Mouse (Mus musculus) lung, adult 18-20 months (tissue): ENCODE measurements around the gene Olfr1393.
"Not testable (repeated sequence)": the region's sequence is repeated elsewhere in the genome, so short reads cannot be mapped to it uniquely, and the experiment has no call there.

Experiments used
- DNase-seq, 2 experiments: peaks; one replicate each; pipeline ENCODE4 v3.0.0; 2022; ENCODE audit warnings: mixed read lengths in 2 of 2

Olfr1393 gene

DNA sequence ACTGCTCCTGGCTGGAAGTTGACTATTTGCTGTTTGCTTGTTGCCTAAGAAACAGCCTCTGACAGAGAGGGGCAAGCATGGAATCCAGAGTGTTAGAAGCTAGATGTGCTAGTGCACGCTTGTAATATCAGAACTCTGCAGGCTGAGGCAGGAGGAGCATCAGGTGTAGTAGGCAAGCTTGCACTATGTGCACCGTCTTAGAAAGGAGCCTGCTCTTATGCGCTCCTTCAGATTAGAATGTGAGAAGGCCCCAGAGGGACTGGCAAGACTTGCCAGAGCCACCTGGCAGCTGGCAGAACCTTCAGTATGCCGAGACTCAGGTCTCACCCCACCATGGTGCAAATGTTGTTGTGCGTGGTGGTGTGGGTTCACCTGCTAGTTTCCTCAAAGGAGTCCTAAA is 26.1 kb upstream of the Olfr1393 start:
- no peak for DNase-seq

- DNase-seq, result no peak
Measured at GRCm38 (mm10) chr11:49253035-49253434, 25.1 kb upstream of the Olfr1393 start.

GRCm38 (mm10) chr11:49259296-49259695 is 18.8 kb upstream of the Olfr1393 start:
- DNase-seq, result no peak

GRCm38 (mm10) chr11:49259829-49260228 is 18.3 kb upstream of the Olfr1393 start:
- no peak for DNase-seq

- DNase-seq, result peak in 1 of 2 experiments; percentile 63
Measured at GRCm38 (mm10) chr11:49260598-49261312, 17.3 kb upstream of the Olfr1393 start.

DNA sequence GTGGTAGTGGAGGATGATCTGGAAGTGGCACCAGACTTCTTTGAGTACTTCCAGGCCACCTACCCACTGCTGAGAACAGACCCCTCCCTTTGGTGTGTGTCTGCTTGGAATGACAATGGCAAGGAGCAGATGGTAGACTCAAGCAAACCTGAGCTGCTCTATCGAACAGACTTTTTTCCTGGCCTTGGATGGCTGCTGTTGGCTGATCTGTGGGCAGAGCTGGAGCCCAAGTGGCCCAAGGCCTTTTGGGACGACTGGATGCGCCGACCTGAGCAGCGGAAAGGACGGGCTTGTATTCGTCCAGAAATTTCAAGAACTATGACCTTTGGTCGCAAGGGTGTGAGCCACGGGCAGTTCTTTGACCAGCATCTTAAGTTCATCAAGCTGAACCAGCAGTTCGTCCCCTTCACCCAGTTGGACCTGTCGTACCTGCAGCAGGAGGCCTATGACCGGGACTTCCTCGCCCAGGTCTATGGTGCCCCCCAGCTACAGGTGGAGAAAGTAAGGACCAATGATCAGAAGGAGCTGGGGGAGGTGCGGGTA is 16.7 kb upstream of the Olfr1393 start:
- no peak for DNase-seq

GRCm38 (mm10) chr11:49262286-49262685 is 15.8 kb upstream of the Olfr1393 start:
- no peak for DNase-seq

- no peak for DNase-seq
Measured at GRCm38 (mm10) chr11:49263149-49263548, 15.0 kb upstream of the Olfr1393 start.

- no peak for DNase-seq
Measured at GRCm38 (mm10) chr11:49264081-49264480, 14.0 kb upstream of the Olfr1393 start.

- DNase-seq, result peak in 1 of 2 experiments; percentile 49
Measured at GRCm38 (mm10) chr11:49264622-49265021, 13.5 kb upstream of the Olfr1393 start.

DNA sequence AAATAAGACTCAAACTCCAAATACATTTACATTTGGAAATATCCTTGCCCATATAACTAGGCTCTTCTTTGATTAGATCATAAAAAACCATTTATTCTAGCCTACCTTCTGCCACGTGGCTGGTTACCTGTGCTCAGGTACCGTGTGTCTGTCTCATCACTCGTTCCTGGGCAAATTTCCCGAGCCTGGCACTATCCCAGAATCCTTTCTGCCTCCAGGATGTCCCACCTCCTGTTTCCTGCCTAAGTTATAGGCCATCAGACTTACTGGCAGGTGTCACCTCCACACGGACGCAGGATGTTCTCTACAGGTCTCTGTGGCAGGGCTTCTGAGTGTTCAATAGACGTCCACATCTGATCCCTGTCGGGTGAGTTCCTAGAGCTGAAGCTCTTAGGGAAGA is 13.0 kb upstream of the Olfr1393 start:
- no peak for DNase-seq

- no peak for DNase-seq
Measured at GRCm38 (mm10) chr11:49266671-49267070, 11.4 kb upstream of the Olfr1393 start.

GRCm38 (mm10) chr11:49267316-49267715 is 10.8 kb upstream of the Olfr1393 start:
- no peak for DNase-seq

GRCm38 (mm10) chr11:49267970-49268579 is 10.0 kb upstream of the Olfr1393 start:
- DNase-seq, result no peak

GRCm38 (mm10) chr11:49269761-49270160 is 8.3 kb upstream of the Olfr1393 start:
- DNase-seq, result no peak

GRCm38 (mm10) chr11:49270368-49270767 is 7.7 kb upstream of the Olfr1393 start:
- no peak for DNase-seq

DNA sequence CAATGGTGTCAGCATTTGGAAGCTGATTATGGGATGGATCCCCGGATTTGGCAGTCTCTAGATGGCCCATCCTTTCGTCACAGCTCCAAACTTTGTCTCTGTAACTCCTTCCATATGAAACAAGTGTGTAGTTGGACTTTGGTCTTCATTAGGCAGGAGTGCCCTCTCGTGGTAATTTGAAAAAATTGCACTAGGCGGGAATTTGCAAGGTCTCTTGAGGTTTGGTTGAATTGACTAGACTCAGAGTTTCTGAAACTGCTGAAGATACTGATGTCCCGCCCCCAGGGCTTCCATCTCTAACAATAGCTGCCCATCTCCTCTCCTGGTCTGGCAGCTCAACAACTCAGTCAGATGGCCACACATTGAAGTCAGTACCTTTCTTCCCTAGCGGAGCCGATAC is 6.8 kb upstream of the Olfr1393 start:
- DNase-seq, result peak in 1 of 2 experiments; percentile 54

DNA sequence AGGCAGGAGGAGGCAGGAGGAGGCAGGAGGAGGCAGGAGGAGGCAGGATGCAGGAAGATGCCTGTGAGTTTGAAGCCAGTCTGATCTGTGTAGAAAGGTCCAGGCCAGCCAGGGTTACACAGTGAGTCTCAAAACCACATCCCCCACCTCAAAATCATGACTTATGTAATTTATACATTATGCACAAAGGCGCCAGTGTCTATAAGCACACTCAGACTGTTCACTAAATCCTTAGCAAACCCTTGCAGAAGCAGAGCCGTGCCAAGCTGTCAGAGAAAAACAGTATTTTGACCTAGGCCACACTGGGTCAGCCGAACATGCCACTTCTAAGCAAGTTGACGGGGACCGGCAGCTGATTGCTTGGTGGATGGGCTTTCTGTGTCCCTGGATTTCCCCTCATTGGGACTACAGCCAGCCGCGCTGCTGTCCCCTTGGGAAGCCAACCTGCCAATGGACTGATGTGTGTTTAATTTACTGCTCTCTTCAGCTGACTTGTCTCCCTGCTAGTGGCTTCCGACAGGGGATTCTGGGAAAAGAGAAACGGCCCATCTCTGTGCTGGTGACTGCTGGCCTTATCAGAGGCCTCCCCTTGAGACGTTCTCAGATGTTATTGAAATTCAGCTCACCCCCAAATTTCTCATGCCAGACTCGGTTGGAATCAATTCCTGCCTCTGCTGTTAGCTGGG is 4.1 kb upstream of the Olfr1393 start:
- DNase-seq, result no peak

DNA sequence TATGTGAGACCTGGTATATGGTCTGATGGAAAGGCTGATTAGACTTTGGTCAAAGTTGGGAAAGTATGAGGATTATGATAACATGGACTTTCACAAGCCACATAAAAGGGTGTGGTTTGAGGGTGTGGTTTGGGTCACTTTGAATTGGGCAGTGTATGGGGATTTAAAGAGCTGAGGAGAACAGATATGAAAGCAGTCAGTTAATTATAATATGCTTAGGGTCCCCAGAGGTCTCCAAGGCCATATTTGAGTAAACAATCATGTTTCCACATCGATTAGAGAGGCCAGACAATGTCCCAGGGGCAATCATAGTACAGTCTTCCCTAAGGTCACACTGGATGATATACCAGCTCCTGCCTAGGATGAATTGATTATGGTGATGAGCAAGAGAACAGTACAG is 6.9 kb downstream of the Olfr1393 start, which contains the start of gene Olfr1392:
TSS of gene Olfr1392 (plus strand) at position 301 of the 400 bp plus-strand sequence.
- DNase-seq, result not testable (repeated sequence)

DNA sequence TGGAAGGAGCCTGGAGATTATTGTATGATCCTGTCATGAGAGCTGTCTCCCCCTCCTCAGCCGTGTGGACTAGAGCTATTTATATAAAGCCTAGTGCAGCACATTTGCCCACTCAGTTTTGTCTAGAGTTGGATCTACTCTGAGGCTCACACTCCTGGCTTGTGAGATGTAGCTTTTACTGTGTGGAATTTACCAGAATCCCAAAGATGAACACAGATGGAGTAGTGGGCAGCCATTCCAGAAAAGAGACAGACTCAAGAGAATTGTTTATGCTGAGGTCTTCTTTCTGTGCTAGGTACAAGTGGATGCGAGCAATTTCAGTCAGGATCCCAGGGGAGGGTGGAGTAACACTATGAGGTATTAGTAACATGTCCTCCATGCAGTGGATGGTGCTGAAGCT is 9.1 kb downstream of the Olfr1393 start:
- no peak for DNase-seq

DNA sequence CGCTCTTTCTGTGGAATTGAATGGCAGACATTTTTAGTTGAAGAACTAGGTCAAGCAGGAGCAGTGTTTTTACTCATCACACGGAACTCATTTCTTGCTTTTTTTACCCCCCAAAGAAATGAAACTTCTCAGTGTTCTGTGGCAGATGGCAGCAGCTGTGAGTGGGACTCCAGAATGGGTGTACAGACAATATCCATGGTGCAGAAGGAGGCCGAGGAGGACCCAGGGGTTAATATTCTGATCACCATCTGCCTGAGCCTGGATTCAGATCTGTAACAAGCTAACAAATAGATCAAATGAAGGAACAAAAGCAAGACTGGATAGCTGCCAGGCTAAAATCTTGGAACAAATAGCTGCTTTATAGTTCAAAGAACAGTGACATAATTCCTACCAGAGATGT is 14.7 kb downstream of the Olfr1393 start:
- DNase-seq, result no peak

DNA sequence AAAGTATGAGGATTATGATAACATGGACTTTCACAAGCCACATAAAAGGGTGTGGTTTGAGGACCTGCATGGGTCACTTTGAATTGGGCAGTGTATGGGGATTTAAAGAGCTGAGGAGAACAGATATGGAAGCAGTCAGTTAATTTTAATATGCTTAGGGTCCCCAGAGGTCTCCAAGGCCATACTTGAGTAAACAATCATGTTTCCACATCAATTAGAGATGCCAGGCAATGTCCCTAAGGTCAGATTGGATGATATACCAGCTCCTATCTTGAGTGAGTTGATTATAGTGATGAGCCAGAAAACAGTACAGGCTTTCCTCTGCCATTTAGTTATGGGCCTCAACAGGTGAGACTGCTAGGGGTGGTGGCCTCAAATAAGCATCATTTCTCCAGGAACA is 26.3 kb downstream of the Olfr1393 start, which contains the start of gene Olfr10:
TSS of gene Olfr10 (plus strand) at position 301 of the 400 bp plus-strand sequence.
- no peak for DNase-seq

GRCm38 (mm10) chr11:49308547-49308946 is 30.4 kb downstream of the Olfr1393 start:
- DNase-seq, result not testable (repeated sequence)
